Mouse (Mus musculus): ENCODE results near the gene Atp2a1.

DNA sequence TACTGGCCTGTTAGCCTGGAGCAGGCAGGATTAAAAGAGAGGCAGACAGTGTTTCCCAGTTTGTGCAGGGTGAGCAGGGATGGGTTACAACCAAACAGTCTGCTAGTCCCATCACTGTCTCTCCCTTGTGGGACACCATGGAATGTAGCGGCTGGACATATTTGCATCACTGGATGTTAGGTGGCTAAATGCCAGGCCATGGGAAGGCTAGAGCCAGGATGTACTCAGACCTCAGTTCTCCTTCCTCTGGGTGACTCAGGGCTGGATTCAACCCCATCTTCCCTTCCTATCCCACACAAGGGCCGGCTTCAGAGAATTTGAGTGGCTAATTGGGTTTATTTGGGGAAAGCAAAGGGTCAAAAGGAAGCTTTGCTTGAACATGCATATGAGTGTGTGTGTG is 54.2 kb downstream of the Atp2a1 start:
- TF ChIP-seq CTCF (IDR thresholded peaks at IDR 0.05; ENCODE audit: extremely low read depth, insufficient read depth, insufficient read length, insufficient replicate concordance), result no peak
- TF ChIP-seq POLR2A (IDR thresholded peaks at IDR 0.05; ENCODE audit: low read depth, low read length), result no peak
